Mouse (Mus musculus) monocyte, adult 5-6 weeks (primary cell): ENCODE results near the gene Slc7a11. TPM values are rescaled to one million over a fixed set of nuclear protein-coding genes. Genes with fewer than 3 reads are reported as not detected.

ENCODE experiments used
- ATAC-seq: fragments of 153-309, 156-312 bp; replicated peaks from 2 replicates; pipeline ENCODE4 v1.8.0; 2017; ENCODE audit warnings: mild to moderate bottlenecking; ENCODE audit not compliant: low TSS enrichment, insufficient number of reproducible peaks, severe bottlenecking, poor library complexity, low FRiP score
- total RNA-seq: library from RNA; stranded (forward); fragments of 200-1000, 200-491, 200-594 nt; gene quantifications from 3 replicates; pipeline ENCODE4 v1.2.3, GENCODE M21; 2017

Gene Slc7a11
- total RNA-seq, 1 experiment from 2014 or later: 6.0 TPM

GRCm38 (mm10) chr3:50324524-50324923 is 118.9 kb downstream of the Slc7a11 start:
- ATAC-seq: no peak

GRCm38 (mm10) chr3:50323881-50324280 is 119.5 kb downstream of the Slc7a11 start:
- no peak for ATAC-seq

- ATAC-seq: no peak
These were observed 122.6 kb downstream of the Slc7a11 start for GRCm38 (mm10) chr3:50320862-50321261.

- ATAC-seq: no peak
These were observed 125.3 kb downstream of the Slc7a11 start for GRCm38 (mm10) chr3:50318074-50318473.

- ATAC-seq: no peak
These were observed 129.6 kb downstream of the Slc7a11 start for GRCm38 (mm10) chr3:50313816-50314215.

GRCm38 (mm10) chr3:50307339-50308327 is 135.8 kb downstream of the Slc7a11 start:
- no peak for ATAC-seq

GRCm38 (mm10) chr3:50306334-50306733 is 137.1 kb downstream of the Slc7a11 start:
- ATAC-seq: no peak

- ATAC-seq: 0 out of 2 replicates have a peak, but pooled peaks have one; percentile 27
These were observed 139.3 kb downstream of the Slc7a11 start for GRCm38 (mm10) chr3:50304137-50304536.

- ATAC-seq: no peak
These were observed 140.8 kb downstream of the Slc7a11 start for GRCm38 (mm10) chr3:50302648-50303047.

GRCm38 (mm10) chr3:50300952-50301303 is 142.5 kb downstream of the Slc7a11 start:
- no peak for ATAC-seq

- no peak for ATAC-seq
These were observed 143.1 kb downstream of the Slc7a11 start for GRCm38 (mm10) chr3:50300002-50300951.

- no peak for ATAC-seq
These were observed 144.9 kb downstream of the Slc7a11 start for GRCm38 (mm10) chr3:50298366-50298991.

GRCm38 (mm10) chr3:50296956-50297355 is 146.5 kb downstream of the Slc7a11 start:
- no peak for ATAC-seq

GRCm38 (mm10) chr3:50275023-50275422 is 168.4 kb downstream of the Slc7a11 start:
- ATAC-seq: no peak

- ATAC-seq: no peak
These were observed 171.2 kb downstream of the Slc7a11 start for GRCm38 (mm10) chr3:50272222-50272621.

GRCm38 (mm10) chr3:50269680-50270079 is 173.7 kb downstream of the Slc7a11 start:
- no peak for ATAC-seq

- no peak for ATAC-seq
These were observed 180.8 kb downstream of the Slc7a11 start for GRCm38 (mm10) chr3:50262547-50263087.

- no peak for ATAC-seq
These were observed 181.3 kb downstream of the Slc7a11 start for GRCm38 (mm10) chr3:50262066-50262465.

- ATAC-seq: no peak
These were observed 182.7 kb downstream of the Slc7a11 start for GRCm38 (mm10) chr3:50260667-50261066.
